Mouse (Mus musculus): ENCODE measurements around the gene Mllt11. TPM values are rescaled to one million over a fixed set of nuclear protein-coding genes. Genes with fewer than 3 reads are reported as not detected.

Mllt11 gene
- polyA plus RNA-seq, 1 experiment from 2014 or later = 11.5 TPM

GRCm38 (mm10) chr3:95184796-95185577 lies 47.0 kb downstream of the Mllt11 start:
- no peak for ATAC-seq (replicated peaks; ENCODE audit: extremely low read depth, insufficient read depth, low FRiP score)
- no peak overlapping the region for H3K4me3 ChIP-seq (ENCODE audit: low read length)

GRCm38 (mm10) chr3:95181841-95182240 lies 50.1 kb downstream of the Mllt11 start:
- no peak for ATAC-seq (replicated peaks; ENCODE audit: extremely low read depth, insufficient read depth, low FRiP score)
- no peak overlapping the region for H3K4me3 ChIP-seq (ENCODE audit: low read length)
- H3K36me3 ChIP-seq (ENCODE audit: control insufficient read depth, insufficient read depth) = peaks cover 16% of the 10 kb centered on the region
- no peak overlapping the region for H3K27ac ChIP-seq (ENCODE audit: low read length)
- 68% methylated on average over 1 of the region's 1 CpGs for WGBS
- H3K27me3 ChIP-seq (ENCODE audit: control insufficient read depth, insufficient read depth, low read length) = no peaks in the 10 kb centered on the region
- H3K4me2 ChIP-seq (ENCODE audit: low read depth, low read length) = no peak overlapping the region
- H3K4me1 ChIP-seq (ENCODE audit: control insufficient read depth, insufficient read depth, low read length) = no peaks in the 10 kb centered on the region
- H3K9me3 ChIP-seq (replicated peaks; ENCODE audit: control insufficient read depth, low read length) = no peaks in the 10 kb centered on the region
- H3K9ac ChIP-seq (ENCODE audit: low read length) = no peak overlapping the region

More at GRCm38 (mm10) chr3:95184796-95185577, 47.0 kb downstream of the Mllt11 start:
- 82% methylated on average over 9 of the region's 9 CpGs for WGBS
- H3K4me2 ChIP-seq (ENCODE audit: low read depth, low read length) = no peak overlapping the region
- no peaks in the 10 kb centered on the region for H3K4me1 ChIP-seq (ENCODE audit: control insufficient read depth, insufficient read depth, low read length)
- no peak overlapping the region for H3K27ac ChIP-seq (ENCODE audit: low read length)
- H3K27me3 ChIP-seq (ENCODE audit: control insufficient read depth, insufficient read depth, low read length) = no peaks in the 10 kb centered on the region
- H3K9ac ChIP-seq (ENCODE audit: low read length) = no peak overlapping the region
- peaks cover 44% of the 10 kb centered on the region for H3K36me3 ChIP-seq (ENCODE audit: control insufficient read depth, insufficient read depth)
- H3K9me3 ChIP-seq (replicated peaks; ENCODE audit: control insufficient read depth, low read length) = no peaks in the 10 kb centered on the region

DNA sequence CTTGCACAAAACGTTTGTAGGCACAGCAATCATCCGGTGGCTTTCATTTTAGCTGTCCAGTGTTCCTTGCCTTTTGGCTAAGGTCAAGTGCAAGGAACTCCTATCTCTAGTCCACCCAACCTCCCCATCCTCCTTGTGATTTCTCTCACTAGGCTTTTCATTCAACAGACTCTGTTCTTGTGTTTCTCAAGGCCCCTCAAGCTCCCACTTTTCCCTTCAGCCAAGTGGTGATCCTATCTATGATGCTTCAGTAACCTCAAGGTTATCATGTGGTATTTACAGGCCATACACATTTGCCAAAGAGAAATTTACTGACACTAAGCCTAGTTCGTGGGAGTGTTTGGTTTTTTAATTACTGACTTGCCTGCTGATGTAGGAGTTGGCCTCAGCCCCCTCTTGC lies 52.1 kb downstream of the Mllt11 start:
- Histone ChIP-seq H3K4me3 (ENCODE audit: low read length) (no peak overlapping the region), H3K4me2 (ENCODE audit: low read depth, low read length) (no peak overlapping the region), H3K9me3 (replicated peaks; ENCODE audit: control insufficient read depth, low read length) (no peaks in the 10 kb centered on the region), H3K27ac (ENCODE audit: low read length) (no peak overlapping the region), H3K27me3 (ENCODE audit: control insufficient read depth, insufficient read depth, low read length) (peaks cover 4% of the 10 kb centered on the region; the same call in 1 of the 2 replicates), H3K36me3 (ENCODE audit: control insufficient read depth, insufficient read depth) (peaks cover 12% of the 10 kb centered on the region), H3K4me1 (ENCODE audit: control insufficient read depth, insufficient read depth, low read length) (no peaks in the 10 kb centered on the region), H3K9ac (ENCODE audit: low read length) (no peak overlapping the region)
- WGBS = 61% methylated on average over 3 of the region's 3 CpGs
- ATAC-seq (replicated peaks; ENCODE audit: extremely low read depth, insufficient read depth, low FRiP score) = no peak

- WGBS = 76% methylated on average over 5 of the region's 5 CpGs
- Histone ChIP-seq H3K9me3 (replicated peaks; ENCODE audit: control insufficient read depth, low read length) (no peaks in the 10 kb centered on the region), H3K27ac (ENCODE audit: low read length) (no peak overlapping the region), H3K4me3 (ENCODE audit: low read length) (no peak overlapping the region), H3K4me1 (ENCODE audit: control insufficient read depth, insufficient read depth, low read length) (no peaks in the 10 kb centered on the region), H3K36me3 (ENCODE audit: control insufficient read depth, insufficient read depth) (peaks cover 4% of the 10 kb centered on the region), H3K9ac (ENCODE audit: low read length) (no peak overlapping the region), H3K4me2 (ENCODE audit: low read depth, low read length) (no peak overlapping the region), H3K27me3 (ENCODE audit: control insufficient read depth, insufficient read depth, low read length) (peaks cover 4% of the 10 kb centered on the region; the same call in 1 of the 2 replicates)
- ATAC-seq (replicated peaks; ENCODE audit: extremely low read depth, insufficient read depth, low FRiP score) = no peak
Measured at GRCm38 (mm10) chr3:95178948-95179347, 53.0 kb downstream of the Mllt11 start.

- Histone ChIP-seq H3K27me3 (ENCODE audit: control insufficient read depth, insufficient read depth, low read length) (peaks cover 11% of the 10 kb centered on the region), H3K27ac (ENCODE audit: low read length) (no peak overlapping the region), H3K4me3 (ENCODE audit: low read length) (no peak overlapping the region), H3K36me3 (ENCODE audit: control insufficient read depth, insufficient read depth) (0 out of 2 replicates have a peak, but pooled peaks cover 2% of the 10 kb centered on the region), H3K4me2 (ENCODE audit: low read depth, low read length) (no peak overlapping the region), H3K4me1 (ENCODE audit: control insufficient read depth, insufficient read depth, low read length) (peaks cover 3% of the 10 kb centered on the region; the same call in 1 of the 2 replicates), H3K9me3 (replicated peaks; ENCODE audit: control insufficient read depth, low read length) (no peaks in the 10 kb centered on the region), H3K9ac (ENCODE audit: low read length) (no peak overlapping the region)
- WGBS = 64% methylated on average over 6 of the region's 6 CpGs
- no peak for ATAC-seq (replicated peaks; ENCODE audit: extremely low read depth, insufficient read depth, low FRiP score)
Measured at GRCm38 (mm10) chr3:95177583-95177982, 54.4 kb downstream of the Mllt11 start.

- no peak overlapping the region for H3K4me2 ChIP-seq (ENCODE audit: low read depth, low read length)
- no peaks in the 10 kb centered on the region for H3K9me3 ChIP-seq (replicated peaks; ENCODE audit: control insufficient read depth, low read length)
- H3K36me3 ChIP-seq (ENCODE audit: control insufficient read depth, insufficient read depth) = no peaks in the 10 kb centered on the region
- H3K27me3 ChIP-seq (ENCODE audit: control insufficient read depth, insufficient read depth, low read length) = peaks cover 22% of the 10 kb centered on the region
- no peak overlapping the region for H3K4me3 ChIP-seq (ENCODE audit: low read length)
- no peak for ATAC-seq (replicated peaks; ENCODE audit: extremely low read depth, insufficient read depth, low FRiP score)
- 58% methylated on average over 3 of the region's 3 CpGs for WGBS
- peaks cover 3% of the 10 kb centered on the region; the same call in 1 of the 2 replicates for H3K4me1 ChIP-seq (ENCODE audit: control insufficient read depth, insufficient read depth, low read length)
- H3K27ac ChIP-seq (ENCODE audit: low read length) = no peak overlapping the region
- H3K9ac ChIP-seq (ENCODE audit: low read length) = no peak overlapping the region
Measured at GRCm38 (mm10) chr3:95176500-95176899, 55.5 kb downstream of the Mllt11 start.

- Histone ChIP-seq H3K27ac (ENCODE audit: low read length) (no peak overlapping the region), H3K27me3 (ENCODE audit: control insufficient read depth, insufficient read depth, low read length) (peaks cover 38% of the 10 kb centered on the region), H3K36me3 (ENCODE audit: control insufficient read depth, insufficient read depth) (no peaks in the 10 kb centered on the region), H3K4me3 (ENCODE audit: low read length) (peak overlapping the region; percentile 51), H3K4me2 (ENCODE audit: low read depth, low read length) (peak overlapping the region; percentile 69), H3K4me1 (ENCODE audit: control insufficient read depth, insufficient read depth, low read length) (peaks cover 3% of the 10 kb centered on the region; the same call in 1 of the 2 replicates), H3K9ac (ENCODE audit: low read length) (no peak overlapping the region; the same call in 1 of the 2 replicates), H3K9me3 (replicated peaks; ENCODE audit: control insufficient read depth, low read length) (no peaks in the 10 kb centered on the region)
- ATAC-seq (replicated peaks; ENCODE audit: extremely low read depth, insufficient read depth, low FRiP score) = peak; percentile 46; the same call in 1 of the 2 replicates
- 6% methylated on average over 16 of the region's 16 CpGs for WGBS
Measured at GRCm38 (mm10) chr3:95174011-95174592, 57.9 kb downstream of the Mllt11 start.

- peak overlapping the region; percentile 69 for H3K4me2 ChIP-seq (ENCODE audit: low read depth, low read length)
- no peak overlapping the region for H3K27ac ChIP-seq (ENCODE audit: low read length)
- no peak; the same call in 1 of the 2 replicates for ATAC-seq (replicated peaks; ENCODE audit: extremely low read depth, insufficient read depth, low FRiP score)
- peak overlapping the region; percentile 51 for H3K4me3 ChIP-seq (ENCODE audit: low read length)
- WGBS = 8% methylated on average over 58 of the region's 58 CpGs
- H3K4me1 ChIP-seq (ENCODE audit: control insufficient read depth, insufficient read depth, low read length) = peaks cover 3% of the 10 kb centered on the region; the same call in 1 of the 2 replicates
- H3K36me3 ChIP-seq (ENCODE audit: control insufficient read depth, insufficient read depth) = no peaks in the 10 kb centered on the region
- peaks cover 38% of the 10 kb centered on the region for H3K27me3 ChIP-seq (ENCODE audit: control insufficient read depth, insufficient read depth, low read length)
- H3K9ac ChIP-seq (ENCODE audit: low read length) = peak overlapping the region; percentile 59
- no peaks in the 10 kb centered on the region for H3K9me3 ChIP-seq (replicated peaks; ENCODE audit: control insufficient read depth, low read length)
Measured at GRCm38 (mm10) chr3:95173256-95173949, 58.6 kb downstream of the Mllt11 start.

Data from heart, embryonic 16.5 days (tissue).